Mouse (Mus musculus): ENCODE data around the gene Edrf1. TPM values are rescaled to one million over a fixed set of nuclear protein-coding genes. Genes with fewer than 3 reads are reported as not detected.

Gene Edrf1
- total and polyA plus RNA-seq, 3 experiments = 10.0 to 20.6 (median 19.3) TPM

DNA sequence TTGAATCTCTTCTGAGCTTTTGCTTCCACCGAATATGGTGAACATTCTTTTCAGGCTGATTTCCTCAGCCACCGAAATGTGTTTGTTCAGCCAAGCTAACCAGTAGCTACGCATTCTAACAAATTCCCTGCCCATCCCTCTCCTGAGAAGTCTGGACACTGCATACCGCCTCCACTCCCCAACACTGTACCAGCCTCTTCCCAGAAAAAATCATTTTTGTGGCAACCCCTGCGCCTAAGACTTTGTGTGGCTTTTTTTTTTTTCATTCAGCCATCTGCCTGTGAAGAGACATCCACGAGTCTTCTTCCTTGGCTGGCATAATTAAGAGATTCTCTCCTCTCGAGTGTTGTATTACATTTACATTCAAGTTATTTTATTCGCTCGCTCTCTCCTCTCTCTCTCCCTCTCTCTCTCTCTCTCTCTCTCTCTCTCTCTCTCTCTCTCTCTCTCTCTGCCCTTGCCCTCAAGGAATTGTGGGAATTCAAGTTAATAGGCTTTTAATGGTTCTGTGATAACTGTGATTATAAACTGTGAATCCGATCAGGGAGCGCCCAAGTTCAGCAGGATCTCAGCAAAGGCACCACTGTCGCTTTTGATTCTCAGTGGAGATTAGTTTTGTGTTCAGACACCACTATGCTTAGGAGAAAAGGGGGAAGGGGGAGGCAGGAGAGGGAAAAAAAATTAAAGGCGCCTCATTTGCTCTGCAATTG lies 28.6 kb upstream of the Edrf1 start:
- Histone ChIP-seq H3K4me3 (replicated peaks in 1 of 3; ENCODE audit: low read depth in 2 of 3, low read length in 2 of 3, poor library complexity in 1 of 3) (no peak overlapping the region), H3K9me3 (replicated peaks; ENCODE audit: low read length) (no peaks in the 10 kb centered on the region), H3K36me3 (replicated peaks in 1 of 2; ENCODE audit: control insufficient read depth in 1 of 2, insufficient read depth in 1 of 2, low read length in 1 of 2) (no peaks in the 10 kb centered on the region), H3K4me1 (ENCODE audit: control insufficient read depth in 1 of 2, insufficient read depth in 2 of 2) (no peaks in the 10 kb centered on the region), H3K79me2 (replicated peaks; ENCODE audit: control insufficient read depth, extremely low read depth, insufficient read depth, poor library complexity, severe bottlenecking) (no peaks in the 10 kb centered on the region), H3K27me3 (replicated peaks) (peaks cover 86% of the 10 kb centered on the region), H3K4me2 (ENCODE audit: insufficient read depth, low read depth, poor library complexity, severe bottlenecking) (no peak overlapping the region), H3K27ac (ENCODE audit: insufficient read depth, low read depth) (no peak overlapping the region), H3K9ac (ENCODE audit: insufficient read depth, low read depth) (no peak overlapping the region)
- TF ChIP-seq JUN (IDR thresholded peaks at IDR 0.05; ENCODE audit: insufficient read depth, low read depth, low read length) (no peak), RAD21 (IDR thresholded peaks at IDR 0.05; ENCODE audit: low read depth, low read length) (no peak), NRF1 (IDR thresholded peaks at IDR 0.05; ENCODE audit: low read depth, low read length) (no peak), NELFE (IDR thresholded peaks at IDR 0.05; ENCODE audit: low read depth, low read length) (no peak), RCOR1 (conservative IDR thresholded peaks at IDR 0.05; ENCODE audit: low read depth, low read length) (no peak), USF1 (IDR thresholded peaks at IDR 0.05; ENCODE audit: low read depth, low read length) (no peak)
- dilution Hi-C loops (cut with MboI; ENCODE audit: extremely low pct_ligation_motif_present, extremely low pct_unique_long_range_greater_than_20kb, low sequenced_read_pairs) = no loop called here
- in situ Hi-C loops (cut with MboI; ENCODE audit: low pct_ligation_motif_present, low pct_unique_long_range_greater_than_20kb, low sequenced_read_pairs) = loop anchor here (25.0 kb wide), 1 partner anchor 571 kb away; no protein-coding TSS in a partner anchor
- no peak for DNase-seq (ENCODE audit: extremely low read depth)

DNA sequence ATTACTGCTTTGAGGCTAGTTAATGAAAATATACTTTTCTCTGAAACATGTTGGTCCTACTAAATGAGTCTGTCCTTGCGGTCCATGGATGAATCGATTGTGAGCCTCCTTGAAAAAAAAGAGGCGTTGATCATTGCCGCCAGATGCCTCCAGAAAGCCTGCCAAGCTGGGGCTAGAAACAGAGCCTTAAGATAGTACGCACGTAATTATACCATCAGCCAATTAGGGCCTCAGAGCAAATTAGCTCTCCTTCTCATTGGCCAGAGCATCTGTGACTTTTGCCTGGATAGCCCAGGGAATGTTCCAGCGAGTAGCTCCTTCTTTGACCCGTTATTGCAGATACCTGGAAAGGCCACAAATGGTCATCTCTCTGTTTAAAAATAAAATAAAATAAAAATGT lies 27.8 kb upstream of the Edrf1 start:
- peaks cover 89% of the 10 kb centered on the region for H3K27me3 ChIP-seq (replicated peaks)
- no peak overlapping the region for H3K9ac ChIP-seq (ENCODE audit: insufficient read depth, low read depth)
- no peak for DNase-seq (ENCODE audit: extremely low read depth)
- no peak overlapping the region for H3K27ac ChIP-seq (ENCODE audit: insufficient read depth, low read depth)
- H3K36me3 ChIP-seq (replicated peaks in 1 of 2; ENCODE audit: control insufficient read depth in 1 of 2, insufficient read depth in 1 of 2, low read length in 1 of 2) = no peaks in the 10 kb centered on the region
- TF ChIP-seq KAT2A (IDR thresholded peaks at IDR 0.05; ENCODE audit: insufficient replicate concordance, low read length) = no peak
- TF ChIP-seq MYC (IDR thresholded peaks at IDR 0.05; ENCODE audit: low read depth, low read length) = no peak
- no peak for TF ChIP-seq MAFK (IDR thresholded peaks at IDR 0.05; ENCODE audit: insufficient replicate concordance, low read length)
- no peak for TF ChIP-seq BHLHE40 (IDR thresholded peaks at IDR 0.05; ENCODE audit: low read depth, low read length)
- TF ChIP-seq MEF2A (IDR thresholded peaks at IDR 0.05; ENCODE audit: borderline replicate concordance, low read depth, low read length) = no peak
- no peak for TF ChIP-seq USF1 (IDR thresholded peaks at IDR 0.05; ENCODE audit: low read depth, low read length)
- no peak for TF ChIP-seq SMC3 (IDR thresholded peaks at IDR 0.05; ENCODE audit: low read depth, low read length)
- TF ChIP-seq ZMIZ1 (IDR thresholded peaks at IDR 0.05; ENCODE audit: low read depth, low read length) = no peak
- no peak for TF ChIP-seq ELF1 (IDR thresholded peaks at IDR 0.05; ENCODE audit: low read depth, low read length)
- no peak for TF ChIP-seq HCFC1 (IDR thresholded peaks at IDR 0.05; ENCODE audit: low read depth, low read length)
- TF ChIP-seq ZC3H11A (IDR thresholded peaks at IDR 0.05; ENCODE audit: low read depth, low read length) = no peak
- no peak for TF ChIP-seq UBTF (IDR thresholded peaks at IDR 0.05; ENCODE audit: low read depth, low read length)
- no peak for TF ChIP-seq SIN3A (IDR thresholded peaks at IDR 0.05; ENCODE audit: low read length)
- no peak for TF ChIP-seq CHD2 (IDR thresholded peaks at IDR 0.05; ENCODE audit: low read length)
- TF ChIP-seq MAZ (IDR thresholded peaks at IDR 0.05; ENCODE audit: low read depth, low read length) = no peak
- no peak for TF ChIP-seq CTCF (conservative IDR thresholded peaks at IDR 0.05 in 1 of 2, IDR thresholded peaks at IDR 0.05 in 1 of 2; ENCODE audit: low read depth in 2 of 2, low read length in 2 of 2)
- no peaks in the 10 kb centered on the region for H3K79me2 ChIP-seq (replicated peaks; ENCODE audit: control insufficient read depth, extremely low read depth, insufficient read depth, poor library complexity, severe bottlenecking)
- no peaks in the 10 kb centered on the region for H3K9me3 ChIP-seq (replicated peaks; ENCODE audit: low read length)
- dilution Hi-C loops (cut with MboI; ENCODE audit: extremely low pct_ligation_motif_present, extremely low pct_unique_long_range_greater_than_20kb, low sequenced_read_pairs) (no loop called here), in situ Hi-C loops (cut with MboI; ENCODE audit: low pct_ligation_motif_present, low pct_unique_long_range_greater_than_20kb, low sequenced_read_pairs) (loop anchor here (25.0 kb wide), 1 partner anchor 572 kb away; no protein-coding TSS in a partner anchor)
- H3K4me2 ChIP-seq (ENCODE audit: insufficient read depth, low read depth, poor library complexity, severe bottlenecking) = no peak overlapping the region
- H3K4me1 ChIP-seq (ENCODE audit: control insufficient read depth in 1 of 2, insufficient read depth in 2 of 2) = no peaks in the 10 kb centered on the region
- no peak overlapping the region for H3K4me3 ChIP-seq (replicated peaks in 1 of 3; ENCODE audit: low read depth in 2 of 3, low read length in 2 of 3, poor library complexity in 1 of 3)
